Mouse (Mus musculus): ENCODE results near the gene Scn3a. TPM values are rescaled to one million over a fixed set of nuclear protein-coding genes. Genes with fewer than 3 reads are reported as not detected.
"Not testable (repeated sequence)": the region's sequence is repeated elsewhere in the genome, so short reads cannot be mapped to it uniquely, and the experiment has no call there.

The Scn3a gene
- polyA plus RNA-seq, 1 experiment = 1.5 TPM

GRCm38 (mm10) chr2:65516703-65517102 lies 50.7 kb downstream of the Scn3a start:
- Histone ChIP-seq H3K4me3 (ENCODE audit: insufficient read depth, low read length) (no peak overlapping the region), H3K4me1 (ENCODE audit: control insufficient read depth, insufficient read depth, low read length) (no peaks in the 10 kb centered on the region), H3K27ac (ENCODE audit: insufficient read depth, low read length) (no peak overlapping the region)
- TF ChIP-seq POLR2A (IDR thresholded peaks at IDR 0.05; ENCODE audit: low read depth, low read length) = no peak
- no peak for TF ChIP-seq CTCF (IDR thresholded peaks at IDR 0.05; ENCODE audit: borderline replicate concordance, insufficient read depth, low read length)

- Histone ChIP-seq H3K27ac (ENCODE audit: insufficient read depth, low read length) (no peak overlapping the region), H3K4me3 (ENCODE audit: insufficient read depth, low read length) (no peak overlapping the region), H3K4me1 (ENCODE audit: control insufficient read depth, insufficient read depth, low read length) (no peaks in the 10 kb centered on the region)
- TF ChIP-seq CTCF (IDR thresholded peaks at IDR 0.05; ENCODE audit: borderline replicate concordance, insufficient read depth, low read length) = no peak
- TF ChIP-seq POLR2A (IDR thresholded peaks at IDR 0.05; ENCODE audit: low read depth, low read length) = no peak
These were observed 59.2 kb downstream of the Scn3a start for GRCm38 (mm10) chr2:65508217-65508616.

GRCm38 (mm10) chr2:65490450-65490849 lies 77.0 kb downstream of the Scn3a start:
- Histone ChIP-seq H3K27ac (ENCODE audit: insufficient read depth, low read length) (no peak overlapping the region), H3K4me1 (ENCODE audit: control insufficient read depth, insufficient read depth, low read length) (no peaks in the 10 kb centered on the region), H3K4me3 (ENCODE audit: insufficient read depth, low read length) (no peak overlapping the region)
- TF ChIP-seq CTCF (IDR thresholded peaks at IDR 0.05; ENCODE audit: borderline replicate concordance, insufficient read depth, low read length) (no peak), POLR2A (IDR thresholded peaks at IDR 0.05; ENCODE audit: low read depth, low read length) (no peak)

GRCm38 (mm10) chr2:65483434-65483833 lies 84.0 kb downstream of the Scn3a start:
- Histone ChIP-seq H3K27ac (ENCODE audit: insufficient read depth, low read length) (no peak overlapping the region), H3K4me1 (ENCODE audit: control insufficient read depth, insufficient read depth, low read length) (peaks cover 2% of the 10 kb centered on the region), H3K4me3 (ENCODE audit: insufficient read depth, low read length) (no peak overlapping the region)
- TF ChIP-seq POLR2A (IDR thresholded peaks at IDR 0.05; ENCODE audit: low read depth, low read length) = no peak
- no peak for TF ChIP-seq CTCF (IDR thresholded peaks at IDR 0.05; ENCODE audit: borderline replicate concordance, insufficient read depth, low read length)

GRCm38 (mm10) chr2:65481007-65481672 lies 86.3 kb downstream of the Scn3a start:
- Histone ChIP-seq H3K27ac (ENCODE audit: insufficient read depth, low read length) (no peak overlapping the region), H3K4me3 (ENCODE audit: insufficient read depth, low read length) (no peak overlapping the region), H3K4me1 (ENCODE audit: control insufficient read depth, insufficient read depth, low read length) (peaks cover 2% of the 10 kb centered on the region)
- TF ChIP-seq POLR2A (IDR thresholded peaks at IDR 0.05; ENCODE audit: low read depth, low read length) (no peak), CTCF (IDR thresholded peaks at IDR 0.05; ENCODE audit: borderline replicate concordance, insufficient read depth, low read length) (no peak)

- Histone ChIP-seq H3K4me1 (ENCODE audit: control insufficient read depth, insufficient read depth, low read length) (no peaks in the 10 kb centered on the region), H3K27ac (ENCODE audit: insufficient read depth, low read length) (no peak overlapping the region), H3K4me3 (ENCODE audit: insufficient read depth, low read length) (0 out of 2 replicates have a peak overlapping the region, but pooled peaks have one; percentile 15)
- TF ChIP-seq POLR2A (IDR thresholded peaks at IDR 0.05; ENCODE audit: low read depth, low read length) (no peak), CTCF (IDR thresholded peaks at IDR 0.05; ENCODE audit: borderline replicate concordance, insufficient read depth, low read length) (no peak)
These were observed 96.0 kb downstream of the Scn3a start for GRCm38 (mm10) chr2:65471311-65471882.

- Histone ChIP-seq H3K27ac (ENCODE audit: insufficient read depth, low read length) (no peak overlapping the region), H3K4me3 (ENCODE audit: insufficient read depth, low read length) (no peak overlapping the region), H3K4me1 (ENCODE audit: control insufficient read depth, insufficient read depth, low read length) (no peaks in the 10 kb centered on the region)
- TF ChIP-seq POLR2A (IDR thresholded peaks at IDR 0.05; ENCODE audit: low read depth, low read length) = no peak
- no peak for TF ChIP-seq CTCF (IDR thresholded peaks at IDR 0.05; ENCODE audit: borderline replicate concordance, insufficient read depth, low read length)
These were observed 101.7 kb downstream of the Scn3a start for GRCm38 (mm10) chr2:65465694-65466093.

- Histone ChIP-seq H3K4me1 (ENCODE audit: control insufficient read depth, insufficient read depth, low read length) (no peaks in the 10 kb centered on the region), H3K4me3 (ENCODE audit: insufficient read depth, low read length) (no peak overlapping the region), H3K27ac (ENCODE audit: insufficient read depth, low read length) (no peak overlapping the region)
- TF ChIP-seq CTCF (IDR thresholded peaks at IDR 0.05; ENCODE audit: borderline replicate concordance, insufficient read depth, low read length) (no peak), POLR2A (IDR thresholded peaks at IDR 0.05; ENCODE audit: low read depth, low read length) (no peak)
These were observed 113.7 kb downstream of the Scn3a start for GRCm38 (mm10) chr2:65453763-65454162.

GRCm38 (mm10) chr2:65451401-65452078 lies 115.9 kb downstream of the Scn3a start:
- H3K4me3 ChIP-seq (ENCODE audit: insufficient read depth, low read length); H3K27ac ChIP-seq (ENCODE audit: insufficient read depth, low read length); H3K4me1 ChIP-seq (ENCODE audit: control insufficient read depth, insufficient read depth, low read length): not testable (repeated sequence)

Measured in embryonic fibroblast, embryonic 13.5 days (primary cell).